Mouse (Mus musculus) NIH3T3 (cell line): ENCODE measurements around the gene Ccdc167.
"Not testable (repeated sequence)": the region's sequence is repeated elsewhere in the genome, so short reads cannot be mapped to it uniquely, and the experiment has no call there.

ENCODE experiments used
- DNase-seq: peaks from one replicate; pipeline ENCODE4 v3.0.0-alpha.2; 2012; ENCODE audit warnings: low read depth

Ccdc167 gene

DNA sequence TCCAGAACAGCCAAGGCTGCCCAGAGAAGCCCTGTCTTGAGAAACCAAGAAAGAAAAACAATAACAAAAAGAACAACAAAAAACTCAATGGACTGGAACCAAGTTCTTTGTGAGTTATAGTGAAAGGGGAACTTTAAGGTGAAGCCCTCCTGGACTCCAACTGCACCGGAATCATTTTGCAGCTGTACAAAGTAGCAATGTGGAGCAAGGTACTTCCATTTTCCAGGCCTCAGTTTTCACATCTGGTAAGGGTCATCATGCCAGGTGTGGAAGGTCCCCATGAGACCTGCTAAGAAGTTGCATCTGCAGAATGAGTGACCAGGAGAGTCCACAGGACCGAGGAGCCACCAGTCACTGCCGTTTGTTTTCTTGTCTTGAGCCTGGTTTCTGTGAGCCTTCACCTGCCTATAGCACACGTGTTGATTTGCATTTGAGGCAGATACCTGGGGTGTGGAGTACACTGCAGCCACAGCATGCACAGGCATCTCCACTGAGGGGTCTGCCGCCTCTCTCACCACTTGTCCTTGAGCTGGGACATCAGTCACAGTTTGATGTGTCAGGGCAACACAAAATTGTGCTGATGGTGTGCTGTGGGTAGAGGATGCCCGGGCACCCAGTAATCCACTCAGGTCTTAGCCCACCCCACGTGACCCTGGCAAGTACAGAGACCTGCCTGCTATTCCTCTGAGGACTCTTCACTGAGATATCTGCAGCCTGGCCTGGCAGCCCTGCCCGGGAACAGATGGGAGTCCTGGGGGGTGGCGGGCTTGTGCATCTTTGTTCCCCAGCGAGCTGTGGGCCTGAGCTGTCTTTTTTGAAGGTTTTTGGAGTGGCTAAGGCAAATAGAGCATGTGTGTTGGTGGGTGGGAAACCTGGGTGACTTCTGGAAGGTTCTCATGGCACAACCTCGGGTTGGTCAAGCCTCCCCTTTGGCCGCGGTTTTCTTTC is 3.1 kb upstream of the Ccdc167 start:
- DNase-seq: no peak

DNA sequence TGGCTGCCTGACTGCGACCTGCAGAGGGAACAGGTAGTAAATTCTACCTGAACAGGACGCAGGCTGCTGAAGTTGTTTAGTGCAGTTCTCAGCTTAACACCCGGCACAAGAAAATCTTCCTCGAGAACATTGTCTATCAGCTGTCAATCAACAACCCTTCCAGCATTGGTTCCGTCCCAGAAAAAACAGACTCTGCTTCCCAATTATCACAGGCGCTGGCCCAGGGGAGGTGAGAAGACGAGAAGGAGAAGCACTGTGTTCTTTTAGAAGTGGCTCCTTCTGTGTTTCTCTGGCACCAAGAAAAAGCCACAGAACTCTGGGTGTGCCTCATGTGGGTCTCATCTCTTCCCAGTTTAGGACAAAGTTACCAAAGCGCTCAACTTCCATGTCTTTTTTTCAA is 1.8 kb upstream of the Ccdc167 start:
- DNase-seq: no peak

DNA sequence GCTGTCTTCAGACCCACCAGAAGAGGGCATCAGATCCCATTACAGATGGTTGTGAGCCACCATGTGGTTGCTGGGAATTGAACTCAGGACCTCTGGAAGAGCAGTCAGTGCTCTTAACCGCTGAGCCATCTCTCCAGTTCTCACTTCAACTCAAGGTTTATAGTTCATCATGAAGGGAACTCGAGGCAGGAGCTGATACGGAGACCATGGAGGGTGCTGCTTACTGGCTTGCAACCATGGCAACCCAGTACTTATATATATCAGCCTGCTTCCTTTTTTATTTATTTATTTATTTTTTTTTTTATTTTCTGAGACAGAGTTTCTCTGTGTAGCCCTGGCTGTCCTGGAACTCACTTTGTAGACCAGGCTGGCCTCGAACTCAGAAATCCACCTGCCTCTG is 3.1 kb downstream of the Ccdc167 start:
- DNase-seq: not testable (repeated sequence)

DNA sequence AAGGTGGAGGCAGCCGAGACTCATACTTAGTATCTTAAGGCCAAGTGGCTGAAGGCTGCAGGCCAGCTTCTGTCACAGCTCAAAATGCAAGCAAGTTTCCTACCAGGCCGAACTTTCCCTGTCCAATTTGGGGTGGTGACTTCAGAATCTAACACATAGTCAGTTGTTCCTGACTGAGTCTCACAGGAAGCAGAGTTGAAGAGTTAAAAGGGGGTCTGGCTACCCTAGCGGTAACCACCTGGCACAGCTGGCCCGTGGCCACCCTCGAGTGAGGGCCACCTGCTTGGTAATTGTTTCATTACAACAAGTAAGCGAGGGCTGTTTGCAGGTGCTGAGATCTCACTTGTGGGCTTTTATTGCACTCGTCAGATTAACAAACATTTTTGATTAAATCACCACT is 4.3 kb downstream of the Ccdc167 start:
- no peak for DNase-seq

DNA sequence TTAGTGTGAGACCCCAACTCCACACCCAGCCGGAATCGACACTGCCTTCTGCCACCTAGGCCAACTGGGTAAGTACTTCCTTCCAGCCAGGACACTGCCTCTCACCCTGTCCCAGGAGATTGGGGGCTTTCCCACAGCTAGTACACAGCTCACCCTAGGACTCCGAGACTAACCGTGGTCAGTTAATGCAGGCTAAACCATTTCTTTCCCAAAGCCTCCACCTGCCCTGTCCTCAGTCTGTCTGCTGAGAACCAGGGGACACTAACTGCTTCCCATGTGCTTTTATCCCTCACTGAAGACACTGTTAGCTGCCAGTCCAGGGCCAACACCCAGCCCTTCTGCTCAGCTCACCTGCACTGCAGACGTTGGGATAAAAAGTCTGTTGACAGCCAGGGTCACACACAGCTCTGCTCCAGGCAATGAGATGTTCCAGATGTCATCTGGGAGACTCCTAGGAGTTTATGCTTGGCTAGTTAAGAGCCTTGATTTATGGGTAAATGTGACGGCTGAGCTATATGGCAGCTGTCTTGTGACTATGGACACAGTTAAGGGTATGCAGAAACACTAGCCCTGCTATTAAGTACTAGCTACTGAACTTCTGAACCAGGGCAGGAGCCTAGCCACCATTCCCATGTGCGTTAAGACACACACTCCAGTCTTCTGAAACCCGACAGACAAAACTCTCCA is 5.0 kb downstream of the Ccdc167 start:
- no peak for DNase-seq

DNA sequence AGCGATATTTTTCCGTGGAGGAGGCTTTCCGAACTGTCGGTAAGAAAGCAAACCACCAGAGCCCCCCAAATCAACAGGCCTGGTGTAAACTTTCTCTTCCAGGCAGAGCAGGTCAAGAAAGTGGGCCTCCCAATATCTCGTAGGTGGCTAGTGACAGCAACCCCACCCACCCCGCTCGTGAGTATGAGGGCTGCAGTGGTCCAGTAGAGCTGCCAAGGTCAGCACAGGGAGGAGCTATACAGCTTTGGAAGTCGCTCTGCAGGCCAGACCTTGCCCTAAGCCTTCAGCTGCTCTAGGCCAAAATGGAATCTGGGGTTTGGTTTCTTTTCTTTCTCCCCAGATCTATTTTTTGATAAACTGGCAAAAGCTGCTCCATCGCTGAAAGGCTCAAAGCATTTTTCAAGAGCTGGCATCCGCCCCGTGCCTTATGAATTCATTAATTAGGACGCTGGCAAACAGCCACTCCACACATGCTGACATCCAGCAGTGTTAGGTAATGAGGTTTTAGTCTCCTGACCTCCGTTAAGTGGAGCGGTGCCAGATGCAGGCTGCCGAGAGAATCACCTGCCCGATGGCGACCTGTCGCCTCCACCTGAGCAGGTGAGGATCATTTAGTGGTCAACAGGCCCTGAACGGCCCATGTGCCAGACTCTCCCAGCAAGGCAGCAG is 5.6 kb downstream of the Ccdc167 start:
- no peak for DNase-seq

DNA sequence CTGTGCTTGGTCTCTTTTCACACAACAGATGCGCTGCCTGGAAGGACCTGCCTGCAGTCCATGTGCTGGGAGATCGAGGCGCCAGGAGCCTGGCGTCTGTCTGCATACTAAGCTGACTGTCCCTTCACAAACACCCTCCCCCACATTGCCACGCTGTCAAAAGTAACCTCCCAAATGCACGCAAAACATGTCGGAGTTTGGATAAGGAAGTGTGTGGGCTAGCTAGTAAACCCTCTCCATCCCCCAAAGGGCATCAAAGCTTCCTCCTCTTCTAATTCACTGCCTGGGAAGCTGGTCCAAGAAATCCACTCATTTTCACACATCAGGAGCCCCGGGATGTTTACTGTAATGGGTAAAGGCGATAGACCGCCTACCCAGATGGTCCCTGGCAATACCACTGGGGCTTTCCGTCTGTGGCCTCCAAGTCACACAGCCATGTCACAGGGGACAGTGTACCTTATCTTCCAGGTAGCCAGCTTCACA is 6.2 kb downstream of the Ccdc167 start:
- no peak for DNase-seq

DNA sequence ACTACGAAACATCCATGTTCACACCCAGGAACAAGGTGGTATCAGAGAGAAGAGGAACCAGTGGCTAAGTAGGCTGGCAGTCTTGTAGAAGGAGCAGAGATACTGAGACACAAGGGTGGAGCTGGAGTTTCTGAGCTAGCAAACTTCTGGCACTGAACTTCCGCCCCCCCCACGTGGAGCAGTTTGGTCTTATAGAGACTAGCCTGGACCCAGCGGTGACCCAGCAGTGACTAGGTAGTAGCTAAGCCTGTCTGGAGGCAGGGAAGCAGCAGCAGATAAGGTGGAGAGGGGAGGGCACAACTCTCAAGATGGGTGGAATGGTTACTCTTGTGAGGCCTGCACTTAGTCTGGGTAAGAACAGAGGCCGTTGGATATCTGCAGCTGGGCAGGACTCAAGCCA is 8.1 kb downstream of the Ccdc167 start:
- DNase-seq: no peak

DNA sequence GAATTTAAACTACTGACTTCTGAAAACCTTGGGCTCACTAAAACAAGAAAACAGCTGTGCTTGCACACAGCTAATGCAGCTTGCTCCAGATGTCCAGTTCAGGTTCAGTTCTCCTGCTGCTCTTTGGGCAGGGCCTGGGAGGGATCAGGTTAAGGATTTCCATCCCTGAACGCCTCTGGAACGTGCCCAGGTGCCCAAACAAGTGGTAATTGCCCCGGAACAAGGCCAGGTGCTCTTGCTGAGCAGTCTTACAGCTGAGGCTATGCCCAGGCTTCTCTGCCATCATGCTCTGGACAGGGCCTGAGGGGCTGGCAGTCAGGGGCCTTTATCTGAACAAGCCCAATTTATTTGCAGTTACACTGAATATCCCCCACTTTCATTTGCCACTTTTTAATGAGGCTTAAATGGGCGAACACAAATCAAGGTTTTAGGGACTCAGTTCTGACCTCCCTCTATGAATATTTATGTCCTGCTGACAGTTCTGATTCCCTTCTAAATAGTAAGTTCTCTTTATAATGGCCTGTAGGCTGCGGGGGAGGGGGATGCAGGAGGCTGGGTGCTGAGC is 9.8 kb downstream of the Ccdc167 start:
- no peak for DNase-seq

DNA sequence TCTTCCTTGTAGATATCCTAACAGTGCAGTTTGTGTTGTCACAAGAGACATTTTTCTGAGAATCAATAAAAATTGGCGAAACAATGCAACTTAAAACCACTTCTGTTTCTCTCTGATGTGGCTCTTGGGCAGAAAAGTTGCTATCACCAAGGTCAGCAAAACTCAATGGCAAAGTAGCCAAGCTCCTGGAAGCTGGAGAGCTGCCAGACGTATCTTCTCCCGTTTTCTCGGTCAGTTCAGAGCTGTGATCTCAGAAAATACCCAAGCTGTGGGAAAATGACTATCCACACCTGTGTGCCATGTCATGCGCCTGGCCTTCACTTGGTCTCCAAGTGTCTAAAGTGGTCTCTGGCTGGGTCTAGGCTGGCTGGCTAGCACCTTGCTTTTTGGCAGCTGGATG is 11.0 kb downstream of the Ccdc167 start:
- no peak for DNase-seq

DNA sequence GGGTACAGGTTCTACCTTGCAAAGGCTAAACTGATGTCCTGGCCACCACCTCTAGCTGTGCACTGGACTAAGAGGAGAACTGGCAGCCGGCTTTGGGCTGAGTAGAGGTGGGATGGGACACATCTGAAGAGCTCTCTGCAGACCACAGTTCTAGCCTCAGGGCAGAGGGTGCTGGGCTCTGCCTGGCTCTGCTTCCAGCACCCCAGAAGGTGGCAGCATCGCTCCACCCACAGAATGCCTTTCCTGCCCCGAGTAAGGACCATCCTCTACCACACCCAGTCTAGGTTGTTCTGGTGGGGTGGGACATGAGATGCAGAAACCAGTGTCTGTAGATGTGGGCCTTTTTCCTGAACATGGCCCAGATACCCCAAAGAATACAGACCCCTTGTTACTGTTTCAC is 12.1 kb downstream of the Ccdc167 start:
- DNase-seq: peak; percentile 71

DNA sequence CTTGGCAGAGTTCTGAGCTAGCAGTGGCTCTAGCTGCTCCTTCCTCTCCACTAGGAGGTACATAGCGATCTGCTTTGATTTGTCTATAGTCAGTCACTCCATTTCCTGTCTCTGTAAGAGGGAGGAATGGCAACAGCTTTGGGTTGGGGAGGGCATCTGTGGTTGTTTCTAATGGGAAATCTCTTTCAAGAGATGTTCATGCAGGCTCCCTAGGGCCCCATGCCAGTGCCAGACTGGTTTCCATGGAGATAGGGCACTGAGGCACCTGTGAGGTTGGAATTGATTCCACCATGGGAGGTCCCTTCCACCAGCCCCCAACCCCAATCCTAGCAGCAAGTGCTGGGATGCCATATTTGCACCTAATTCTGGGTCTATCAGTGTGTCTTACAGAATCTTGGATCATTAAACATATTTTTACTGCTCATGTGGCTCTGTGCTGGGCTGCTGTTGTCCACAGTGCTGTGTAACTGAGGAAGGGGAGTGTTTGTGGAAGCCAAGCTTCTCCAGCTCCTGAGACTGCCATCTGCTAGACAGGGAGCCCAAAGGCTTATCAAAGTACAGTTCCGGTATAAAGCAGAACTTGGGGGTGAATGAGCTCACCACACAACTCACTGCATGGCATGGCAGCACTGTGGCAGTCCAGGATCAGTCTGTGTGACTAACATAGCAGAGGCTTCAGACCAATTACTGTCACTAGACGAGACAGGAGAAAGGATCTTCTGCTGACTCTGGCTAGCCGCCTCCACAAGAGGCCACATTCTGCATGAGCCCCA is 13.7 kb downstream of the Ccdc167 start:
- DNase-seq: no peak

DNA sequence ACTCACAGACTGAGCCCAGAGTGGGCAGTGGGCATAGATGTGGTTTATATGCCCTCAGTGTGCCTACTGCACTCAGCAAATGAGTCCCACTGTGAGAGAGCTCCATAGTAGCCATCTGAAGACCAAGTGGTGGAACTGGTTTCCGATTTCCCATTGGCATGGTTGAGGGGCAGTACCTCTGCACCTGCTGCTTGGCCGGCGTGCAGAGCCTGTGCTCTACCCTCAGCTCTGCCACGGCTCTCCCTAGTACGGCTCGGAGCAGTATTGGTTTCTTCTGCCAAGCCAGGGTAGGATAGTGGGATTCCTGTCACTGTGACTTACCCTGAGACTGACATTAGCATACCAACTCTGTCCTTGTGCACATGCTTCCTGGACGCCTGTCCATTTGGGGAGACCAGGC is 16.3 kb downstream of the Ccdc167 start:
- DNase-seq: no peak

DNA sequence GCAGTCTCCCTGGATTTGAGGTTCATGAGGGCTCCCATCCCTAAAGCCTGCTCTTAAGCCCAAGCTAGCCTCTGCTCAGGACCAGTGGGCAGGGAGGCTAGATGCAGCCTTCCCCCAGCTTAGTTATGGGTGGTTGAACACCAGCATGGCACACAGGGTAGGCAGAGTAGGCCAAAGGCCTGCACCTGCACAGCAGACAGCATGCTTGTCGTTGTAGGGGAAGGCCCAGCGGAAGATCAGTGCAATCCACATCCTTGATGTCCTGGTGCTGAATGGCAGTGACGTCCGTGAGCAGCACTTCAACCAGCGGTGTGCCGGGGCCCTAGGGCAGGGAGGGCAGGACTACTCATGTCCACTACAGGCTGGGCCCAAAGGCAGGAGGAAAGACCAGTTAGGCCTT is 18.4 kb downstream of the Ccdc167 start:
- no peak for DNase-seq

DNA sequence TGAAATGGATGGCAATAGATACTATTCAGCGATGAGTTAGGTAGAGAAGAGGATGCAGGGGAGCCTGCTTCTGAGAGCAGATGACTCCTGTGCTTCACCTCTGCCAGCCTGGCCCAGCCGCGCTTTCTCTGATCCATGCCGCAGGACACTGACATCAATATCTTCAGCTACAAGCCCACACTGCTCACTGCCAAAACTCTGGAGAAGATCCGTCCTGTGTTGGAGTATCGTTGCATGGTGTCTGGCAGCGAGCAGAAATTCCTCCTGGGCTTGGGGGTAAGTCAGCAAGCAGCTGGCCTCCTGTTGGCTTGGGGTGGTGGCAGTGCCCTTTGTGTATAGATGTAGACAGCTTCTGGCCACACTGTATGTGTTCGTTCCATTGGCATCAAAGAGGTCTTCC is 19.9 kb downstream of the Ccdc167 start:
- no peak for DNase-seq

DNA sequence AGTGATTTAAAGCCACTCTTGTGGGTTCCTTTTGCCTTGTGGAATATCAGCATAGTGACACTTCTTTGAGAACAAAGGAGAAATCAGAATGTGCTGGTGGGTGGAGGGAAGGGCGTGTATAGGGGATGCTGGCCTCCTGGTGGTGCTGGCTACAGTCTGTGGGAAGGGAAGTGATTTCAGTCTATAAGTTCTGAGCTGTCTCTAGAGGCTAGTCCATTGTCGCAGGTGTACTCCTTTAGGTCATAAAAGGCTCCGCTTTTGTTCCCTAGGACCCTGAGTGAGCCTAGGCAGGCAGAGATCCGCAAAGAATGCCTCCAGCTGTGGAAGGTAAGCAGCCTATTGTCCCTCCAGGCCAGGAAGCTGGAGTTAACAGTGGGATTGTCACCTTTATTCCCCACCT is 22.3 kb downstream of the Ccdc167 start:
- DNase-seq: no peak

DNA sequence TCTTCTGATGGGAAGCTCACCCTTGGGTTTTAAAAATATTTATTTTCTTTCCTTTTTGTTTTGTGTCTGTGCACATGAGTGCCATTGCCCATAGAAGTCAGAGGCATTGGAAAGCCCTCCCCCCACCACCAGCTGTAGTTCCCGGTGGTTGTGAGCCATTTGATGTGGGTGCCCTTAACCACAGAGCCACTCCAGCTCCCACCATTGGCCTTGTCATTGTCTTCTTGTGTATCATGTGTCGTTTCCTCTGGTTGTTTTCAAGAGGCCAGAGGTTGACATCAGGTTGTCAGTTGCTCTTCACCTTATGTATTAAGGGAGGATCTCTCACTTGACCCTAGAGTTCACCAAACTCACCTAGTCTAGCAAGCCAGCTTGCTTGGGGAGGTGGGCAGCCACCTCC is 23.3 kb downstream of the Ccdc167 start:
- DNase-seq: no peak

DNA sequence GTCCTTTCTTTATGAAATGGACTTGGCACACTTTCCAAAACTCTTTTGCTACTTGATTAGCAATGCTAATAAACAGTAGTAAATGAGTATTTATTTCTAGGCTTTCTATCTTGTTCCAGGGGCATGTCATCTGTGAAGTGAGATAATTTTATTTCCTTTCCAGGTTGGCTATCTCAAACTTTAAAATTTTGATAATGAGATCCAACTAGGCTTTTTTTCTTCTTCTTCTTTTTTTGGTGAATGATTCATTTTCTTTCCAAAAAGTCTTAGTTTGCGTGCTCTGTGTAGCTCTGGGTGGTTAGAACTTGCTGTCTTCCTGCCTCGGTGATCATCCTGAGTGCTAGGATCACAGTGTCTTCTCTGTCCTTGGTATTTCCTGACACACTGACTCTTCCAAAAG is 24.0 kb downstream of the Ccdc167 start:
- no peak for DNase-seq

DNA sequence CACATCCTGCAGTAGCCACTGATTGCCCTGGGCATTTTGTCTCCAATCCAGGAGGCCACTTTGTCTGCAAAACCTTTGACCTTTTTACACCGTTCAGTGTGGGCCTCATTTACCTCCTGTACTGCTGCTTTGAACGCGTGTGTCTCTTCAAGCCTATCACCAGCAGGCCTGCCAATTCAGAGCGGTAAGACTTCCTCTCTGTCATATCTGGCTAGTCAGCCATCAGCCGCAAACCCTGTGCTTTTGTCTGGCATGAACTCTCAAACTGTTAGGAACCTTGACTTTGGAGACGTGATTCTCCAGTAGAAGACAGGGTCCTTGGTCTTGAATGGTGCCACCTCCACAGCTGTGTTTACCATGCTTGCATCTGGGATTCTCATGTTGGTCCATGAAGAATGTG is 26.6 kb downstream of the Ccdc167 start:
- no peak for DNase-seq

DNA sequence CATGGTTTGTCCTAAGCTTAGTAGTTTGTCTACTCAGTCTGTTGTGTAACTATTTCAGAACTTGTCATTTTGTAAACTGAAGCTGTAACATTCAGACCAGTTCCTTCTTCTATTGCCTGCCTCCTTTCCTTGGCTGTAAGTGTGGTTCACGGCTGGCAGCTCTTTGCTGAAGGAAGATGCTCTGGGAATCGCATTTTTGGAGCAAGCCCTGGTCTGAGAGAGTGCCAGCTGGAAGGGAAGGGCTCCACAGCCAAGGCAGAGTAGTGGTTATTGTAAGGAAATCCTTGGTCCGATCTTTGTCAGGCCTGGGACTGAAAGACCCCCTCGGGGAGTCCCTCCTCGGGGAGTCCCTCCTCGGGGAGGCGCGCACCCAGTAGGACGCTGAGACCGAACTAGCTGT is 28.2 kb downstream of the Ccdc167 start:
- DNase-seq: no peak

DNA sequence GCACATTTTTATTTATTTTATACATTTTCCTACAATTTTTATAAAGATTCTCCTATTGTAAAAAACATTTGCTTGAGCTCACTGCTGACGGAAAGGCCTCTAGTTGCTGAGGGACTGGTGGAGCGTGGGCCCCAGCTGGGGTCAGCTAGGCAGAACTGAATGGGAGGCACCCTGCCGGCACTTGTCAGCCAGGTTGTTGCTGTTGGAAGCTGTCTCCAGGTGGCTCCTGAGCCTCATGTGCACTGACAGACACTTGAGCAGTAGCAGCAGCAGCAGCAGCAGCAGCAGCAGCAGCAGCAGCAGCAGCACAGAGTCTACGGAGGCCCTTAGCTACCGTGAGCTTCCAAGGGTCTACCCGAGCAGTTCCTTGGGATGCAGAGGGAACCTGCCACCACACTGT is 29.5 kb downstream of the Ccdc167 start:
- DNase-seq: no peak

DNA sequence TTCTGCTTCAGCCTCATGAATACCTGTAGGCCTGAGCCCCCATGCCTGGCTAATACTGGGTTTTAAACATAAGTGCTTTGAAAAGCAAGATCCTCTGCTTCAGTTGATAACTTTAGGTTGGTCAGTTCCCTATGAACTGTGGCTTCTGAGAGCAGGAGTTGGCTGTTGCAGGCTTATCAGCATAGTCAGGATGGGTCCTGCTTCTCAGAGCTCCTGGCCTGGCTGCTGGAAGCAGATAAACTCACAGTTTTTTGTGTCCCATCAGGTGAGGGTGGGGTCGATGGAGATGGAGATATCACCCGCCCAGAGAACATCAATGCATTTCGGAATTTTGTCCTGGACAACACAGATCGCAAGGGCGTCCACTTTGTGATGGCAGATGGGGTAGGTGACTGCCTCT is 30.1 kb downstream of the Ccdc167 start:
- DNase-seq: no peak
